ENCODE assay signal across 13 mouse cellular contexts in genomic region chr14:95984021-95984420, GRCm38 (mm10).
DNase-seq lines count a peak whose midpoint lies in the region; ATAC-seq and TF ChIP-seq lines count a peak whose summit lies in the region.
"Had no signal": no experiment of that assay in that cellular context is flagged by ENCODE, and none has a peak within 500 bp of the region (broad histone marks: within the 10 kb centered on the region; RNA-seq: fewer than 3 reads in every experiment).

No protein-coding gene starts in this region.

- no peak overlapping the region for H3K27ac ChIP-seq in midbrain, embryonic 14.5 days (replicated peaks; ENCODE audit: low read depth, low read length)
- no peak overlapping the region for H3K27ac ChIP-seq in midbrain, embryonic 13.5 days
- no peak overlapping the region for H3K27ac ChIP-seq in stomach, postnatal 0 days (replicated peaks)
- H3K27ac ChIP-seq: heart, embryonic 13.5 days; lung, embryonic 15.5 days had no signal

- TF ChIP-seq EP300 in stomach, postnatal 0 days (optimal IDR thresholded peaks at IDR 0.05) = no peak

- TF ChIP-seq CTCF in stomach, postnatal 0 days (IDR thresholded peaks at IDR 0.05; ENCODE audit: low read depth) = peak; percentile 57

- intact Hi-C loops in heart, postnatal 36 days (cut with DNase I) = no loop called here

- DNase-seq in frontal cortex, postnatal 36 days (ENCODE audit: low spot score in 2 of 2) = peak; percentile 2 to 31
- no peak for DNase-seq in frontal cortex, postnatal 10 days (ENCODE audit: low spot score in 2 of 2)
- DNase-seq in midbrain, embryonic 14.5 days = peak; percentile 72
- DNase-seq in embryo, embryonic 10.5 days (ENCODE audit: low spot score) = peak; percentile 33
- no peak for DNase-seq in stomach, postnatal 0 days (ENCODE audit: low spot score)
- no peak for DNase-seq in thymus, postnatal 25 days
- DNase-seq in heart, postnatal 36 days = no peak
- DNase-seq: adrenal gland, adult 8-10 months; cerebellum, adult 9-10 months; kidney, adult 2 months had no signal

- H3K4me2 ChIP-seq in midbrain, embryonic 14.5 days (ENCODE audit: low read length) = no peak overlapping the region
- H3K4me2 ChIP-seq in midbrain, embryonic 13.5 days (replicated peaks) = no peak overlapping the region
- no peak overlapping the region for H3K4me2 ChIP-seq in stomach, postnatal 0 days (replicated peaks; ENCODE audit: low read depth)
- H3K4me2 ChIP-seq: heart, embryonic 13.5 days; lung, embryonic 15.5 days had no signal

- no peak overlapping the region for H3K4me3 ChIP-seq in midbrain, embryonic 14.5 days (replicated peaks; ENCODE audit: low read depth, low read length)
- H3K4me3 ChIP-seq in midbrain, embryonic 13.5 days (replicated peaks) = no peak overlapping the region
- H3K4me3 ChIP-seq in stomach, postnatal 0 days (ENCODE audit: low read depth, low read length) = no peak overlapping the region
- H3K4me3 ChIP-seq: heart, embryonic 13.5 days; lung, embryonic 15.5 days had no signal

- no peak overlapping the region for H3K9ac ChIP-seq in midbrain, embryonic 14.5 days (replicated peaks; ENCODE audit: low read length)
- H3K9ac ChIP-seq in midbrain, embryonic 13.5 days (replicated peaks) = no peak overlapping the region
- no peak overlapping the region for H3K9ac ChIP-seq in stomach, postnatal 0 days (ENCODE audit: low read length)
- H3K9ac ChIP-seq: heart, embryonic 13.5 days; lung, embryonic 15.5 days had no signal

- H3K4me1 ChIP-seq in midbrain, embryonic 14.5 days (ENCODE audit: control insufficient read depth, insufficient read depth, low read length) = no peaks in the 10 kb centered on the region
- H3K4me1 ChIP-seq in midbrain, embryonic 13.5 days (replicated peaks) = no peaks in the 10 kb centered on the region
- no peaks in the 10 kb centered on the region for H3K4me1 ChIP-seq in stomach, postnatal 0 days (replicated peaks; ENCODE audit: control insufficient read depth, insufficient read depth)
- H3K4me1 ChIP-seq: heart, embryonic 13.5 days; lung, embryonic 15.5 days had no signal

- 60% methylated on average over 2 of the region's 2 CpGs for WGBS in midbrain, embryonic 14.5 days
- WGBS in midbrain, embryonic 13.5 days = 63% methylated on average over 2 of the region's 2 CpGs
- 65% methylated on average over 2 of the region's 2 CpGs for WGBS in stomach, postnatal 0 days

- no peaks in the 10 kb centered on the region for H3K9me3 ChIP-seq in midbrain, embryonic 14.5 days (ENCODE audit: control insufficient read depth, low read length)
- no peaks in the 10 kb centered on the region for H3K9me3 ChIP-seq in midbrain, embryonic 13.5 days
- H3K9me3 ChIP-seq in stomach, postnatal 0 days (ENCODE audit: control insufficient read depth, low read length) = no peaks in the 10 kb centered on the region
- H3K9me3 ChIP-seq: heart, embryonic 13.5 days; lung, embryonic 15.5 days had no signal

- ATAC-seq in midbrain, embryonic 14.5 days (ENCODE audit: low FRiP score, low TSS enrichment) = no peak
- ATAC-seq in midbrain, embryonic 13.5 days = no peak
- no peak for ATAC-seq in stomach, postnatal 0 days (ENCODE audit: low FRiP score, low TSS enrichment)

- H3K27me3 ChIP-seq in midbrain, embryonic 14.5 days (ENCODE audit: control insufficient read depth, insufficient read depth, low read length) = no peaks in the 10 kb centered on the region
- H3K27me3 ChIP-seq in midbrain, embryonic 13.5 days = no peaks in the 10 kb centered on the region
- no peaks in the 10 kb centered on the region for H3K27me3 ChIP-seq in stomach, postnatal 0 days (ENCODE audit: control insufficient read depth, insufficient read depth, low read length)
- H3K27me3 ChIP-seq: heart, embryonic 13.5 days; lung, embryonic 15.5 days had no signal

- H3K36me3 ChIP-seq in midbrain, embryonic 14.5 days (ENCODE audit: control insufficient read depth, insufficient read depth, low read length) = no peaks in the 10 kb centered on the region
- H3K36me3 ChIP-seq in midbrain, embryonic 13.5 days = no peaks in the 10 kb centered on the region
- H3K36me3 ChIP-seq in stomach, postnatal 0 days (ENCODE audit: control insufficient read depth, insufficient read depth, low read length) = no peaks in the 10 kb centered on the region
- H3K36me3 ChIP-seq: heart, embryonic 13.5 days; lung, embryonic 15.5 days had no signal

Comparison
In these comparisons a context has a peak if more than half of its experiments do, and no peak if none do; other contexts are left out.
1. DNase-seq: peak in frontal cortex, postnatal 36 days (2 of 2), midbrain, embryonic 14.5 days (single experiment) and embryo, embryonic 10.5 days (single experiment); none in frontal cortex, postnatal 10 days (0 of 2), stomach, postnatal 0 days (single experiment), thymus, postnatal 25 days (single experiment) and heart, postnatal 36 days (0 of 2).